Mouse (Mus musculus): ENCODE measurements around the gene Cpsf4l.

Gene Cpsf4l

DNA sequence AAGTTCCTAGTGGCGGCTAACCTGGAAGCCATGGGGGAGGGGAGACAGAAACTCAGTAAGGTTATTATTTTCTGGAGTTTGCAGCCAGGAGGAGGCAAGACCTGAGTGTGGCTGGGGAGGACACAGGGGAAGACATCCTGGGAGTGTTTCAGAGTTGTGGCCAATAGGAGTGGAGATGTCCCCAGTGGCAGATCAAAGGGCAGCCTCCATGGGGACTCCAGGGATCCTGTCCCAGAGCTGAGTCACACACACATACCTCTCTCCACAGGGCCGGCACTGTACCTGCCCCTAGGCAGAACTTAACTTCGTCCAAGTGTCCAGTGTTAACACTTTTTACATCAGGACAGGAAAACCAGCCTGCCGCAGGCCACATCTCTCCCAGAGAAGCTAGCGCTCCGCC is 25.3 kb upstream of the Cpsf4l start:
- DNase-seq (ENCODE audit: low spot score): peak; percentile 78

DNA sequence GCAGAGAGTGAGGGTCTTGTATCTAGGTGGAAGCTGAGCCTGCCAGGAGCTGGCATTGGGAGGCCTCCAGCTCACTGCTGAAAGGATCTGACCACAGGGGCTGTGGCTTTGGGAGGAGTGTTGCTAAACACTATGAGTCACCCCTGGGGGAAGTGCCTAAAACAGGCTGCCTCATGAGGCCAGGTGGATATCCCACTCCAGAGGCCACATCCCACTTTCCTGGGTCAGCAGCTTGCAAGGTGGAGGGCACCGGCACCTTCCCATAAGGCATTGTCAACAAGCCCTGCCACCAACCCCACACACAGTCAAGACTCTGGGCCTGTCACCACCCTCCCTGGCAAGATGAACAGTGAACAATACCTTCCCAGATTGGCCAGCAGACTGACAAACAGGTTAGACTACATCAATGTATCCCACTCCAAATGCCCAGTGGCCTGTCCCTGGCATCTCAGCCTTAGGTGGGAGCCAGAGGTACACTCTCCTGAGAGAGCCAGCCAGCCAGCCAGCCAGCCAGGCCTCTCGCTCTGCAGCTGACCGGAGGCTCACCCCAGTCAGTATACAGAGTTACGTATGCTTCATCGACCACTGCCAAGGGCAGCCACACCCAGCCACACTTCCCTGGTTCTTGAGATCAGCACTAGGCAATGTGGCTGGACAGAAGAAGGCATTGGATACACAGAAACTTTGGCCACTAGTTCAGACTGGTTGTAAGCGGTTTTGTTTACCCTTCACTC is 24.0 kb upstream of the Cpsf4l start:
- DNase-seq (ENCODE audit: low spot score): peak; percentile 74

DNA sequence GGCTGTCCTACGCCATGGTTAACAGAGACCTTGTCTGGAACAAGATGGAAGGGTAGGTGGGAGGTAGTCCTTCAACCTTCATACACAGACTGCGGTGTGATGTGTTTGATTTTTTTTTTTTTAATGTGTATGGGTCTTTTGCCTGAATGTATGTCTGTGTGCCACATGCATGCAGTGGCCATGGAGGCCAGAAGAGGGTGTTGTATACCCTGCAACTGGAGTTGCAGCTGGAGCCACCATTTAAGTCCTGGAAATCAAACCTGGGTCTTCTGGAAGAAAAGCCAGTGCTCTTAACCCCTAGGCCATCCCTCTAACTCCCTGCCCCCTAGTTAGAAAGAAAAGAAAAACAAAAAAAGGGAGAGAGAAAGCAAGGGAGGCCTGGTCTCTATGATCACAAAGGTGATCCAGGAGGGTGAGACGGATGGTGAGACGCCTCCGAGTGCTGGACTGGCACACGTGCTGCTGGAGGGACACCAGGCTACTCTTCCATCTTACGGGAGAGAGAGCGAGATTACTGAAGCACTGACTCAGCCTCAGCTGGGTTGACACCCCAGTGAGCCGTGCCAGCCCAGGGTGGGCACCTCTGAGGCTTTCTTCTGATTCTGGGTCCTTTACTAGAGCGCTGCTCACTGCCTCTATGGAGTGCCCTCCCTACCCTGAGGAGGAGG is 22.3 kb upstream of the Cpsf4l start:
- no peak for DNase-seq (ENCODE audit: low spot score)

DNA sequence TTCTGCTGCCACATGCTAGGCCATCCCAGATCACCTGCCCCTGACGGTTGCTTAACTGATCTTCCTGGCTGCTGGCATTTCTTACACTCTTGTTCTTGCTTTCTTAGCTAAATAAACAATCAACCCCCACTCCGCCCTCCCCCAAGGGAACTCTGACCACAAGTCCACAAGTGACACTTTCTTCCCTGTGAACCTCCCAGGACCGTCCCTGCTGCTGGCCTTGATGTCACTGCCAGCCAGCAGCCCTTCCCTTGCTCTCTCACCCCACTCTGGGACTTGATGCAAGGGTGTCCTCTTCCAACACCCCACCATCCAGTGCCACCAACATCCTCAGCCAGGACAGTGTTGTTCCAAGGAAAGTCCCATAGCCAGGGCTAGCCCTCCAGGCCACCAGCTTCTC is 21.1 kb upstream of the Cpsf4l start:
- peak; percentile 84 for DNase-seq (ENCODE audit: low spot score)

DNA sequence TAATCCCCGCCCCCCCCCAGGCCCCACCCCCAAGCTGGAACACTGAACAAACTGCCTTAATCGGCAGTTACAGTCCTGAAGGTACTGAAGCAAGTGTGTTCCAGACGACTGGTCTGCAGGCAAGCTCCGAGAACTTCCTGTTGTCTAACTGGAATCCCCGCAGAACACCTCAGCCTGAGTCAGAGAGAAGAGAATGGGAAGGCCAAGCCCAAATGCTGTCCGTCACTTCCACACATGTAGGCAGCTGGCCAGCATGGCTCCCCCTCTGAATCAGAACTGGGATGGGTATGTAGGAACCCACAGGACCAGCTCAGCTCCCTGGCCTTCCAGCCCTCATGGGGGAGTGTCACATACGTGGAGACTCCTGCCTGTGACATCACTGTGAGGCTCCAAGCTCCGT is 20.1 kb upstream of the Cpsf4l start:
- no peak for DNase-seq (ENCODE audit: low spot score)

DNA sequence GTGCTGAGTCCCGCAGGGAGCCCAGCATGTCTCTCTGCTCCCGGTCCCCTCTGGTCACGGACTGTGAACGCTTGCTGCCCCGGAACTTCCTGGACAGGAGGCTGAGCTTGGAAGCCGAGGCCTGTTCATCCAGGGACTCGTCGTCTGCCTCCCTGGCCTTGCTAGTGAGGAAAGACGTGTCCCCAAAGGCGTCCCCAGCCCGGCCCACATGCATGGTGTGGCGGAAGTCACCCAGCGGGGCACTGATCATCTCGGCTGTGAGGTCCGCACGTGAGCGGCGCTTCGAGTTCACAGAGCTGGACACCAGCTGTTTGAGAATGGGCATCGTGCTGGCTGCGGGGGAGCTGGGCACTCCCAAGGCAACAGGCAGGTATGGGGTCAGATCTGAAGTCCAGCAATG is 19.4 kb upstream of the Cpsf4l start:
- no peak for DNase-seq (ENCODE audit: low spot score)

DNA sequence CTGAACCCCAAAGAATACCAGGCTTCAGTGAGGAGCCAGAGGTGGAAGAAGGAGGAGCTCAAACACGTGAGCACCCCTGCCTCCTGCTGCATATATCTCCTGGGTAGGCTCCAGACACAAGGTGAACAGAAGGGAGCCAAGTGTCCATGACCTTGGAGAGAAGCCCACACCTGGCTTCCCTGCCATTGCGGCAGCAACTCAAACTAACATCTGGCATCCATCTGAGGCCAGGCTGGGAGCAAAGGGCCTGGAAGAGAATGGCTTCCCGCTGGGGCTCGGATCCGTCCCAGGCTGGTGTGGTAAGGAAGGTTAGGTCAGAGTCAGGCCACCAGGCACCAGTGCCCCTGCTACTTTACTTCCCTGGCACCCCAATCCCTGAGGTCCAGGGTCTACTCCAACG is 18.2 kb upstream of the Cpsf4l start:
- no peak for DNase-seq (ENCODE audit: low spot score)

DNA sequence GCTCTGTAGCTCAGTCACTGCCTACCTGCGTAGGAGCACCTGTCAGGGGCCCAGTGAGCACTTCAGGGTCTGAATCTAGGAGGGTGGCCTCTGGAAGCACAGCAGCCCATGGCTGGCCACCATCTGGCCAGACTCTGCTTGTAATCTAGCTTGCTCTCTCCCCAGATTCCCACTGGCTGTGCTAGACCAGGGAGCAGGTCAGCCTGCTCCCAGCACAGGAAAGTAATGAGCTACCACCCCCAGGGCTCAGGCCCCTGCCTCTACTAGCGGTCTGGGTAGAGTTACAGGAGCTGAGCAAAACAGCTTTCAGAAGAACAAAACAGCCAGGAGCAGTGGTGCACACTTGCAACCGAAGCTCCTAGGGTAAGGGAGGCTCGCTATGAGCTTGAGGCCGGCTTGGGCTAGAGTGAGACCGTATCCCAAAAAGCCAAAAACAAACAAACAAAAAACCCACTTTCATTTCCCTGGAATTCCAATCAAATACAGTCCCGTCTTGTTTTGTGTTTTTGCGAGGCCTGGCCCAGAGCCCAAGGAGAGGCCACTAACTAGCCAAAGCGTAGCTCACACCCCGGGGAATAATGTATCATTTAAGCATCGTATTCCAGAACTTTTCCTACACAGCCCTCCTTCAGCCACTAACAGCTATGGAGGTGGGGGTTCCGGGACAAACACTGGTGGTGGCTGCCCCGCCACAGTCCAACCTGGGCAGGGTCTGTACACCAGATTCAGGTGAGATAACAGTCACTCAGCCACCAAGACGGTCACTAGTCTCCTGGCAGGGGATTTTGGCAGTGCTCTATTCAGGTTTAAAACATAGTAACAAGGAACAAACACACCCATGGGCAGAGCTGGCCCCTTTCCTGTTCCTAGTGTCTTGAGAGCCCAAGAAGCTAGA is 17.4 kb upstream of the Cpsf4l start:
- no peak for DNase-seq (ENCODE audit: low spot score)

DNA sequence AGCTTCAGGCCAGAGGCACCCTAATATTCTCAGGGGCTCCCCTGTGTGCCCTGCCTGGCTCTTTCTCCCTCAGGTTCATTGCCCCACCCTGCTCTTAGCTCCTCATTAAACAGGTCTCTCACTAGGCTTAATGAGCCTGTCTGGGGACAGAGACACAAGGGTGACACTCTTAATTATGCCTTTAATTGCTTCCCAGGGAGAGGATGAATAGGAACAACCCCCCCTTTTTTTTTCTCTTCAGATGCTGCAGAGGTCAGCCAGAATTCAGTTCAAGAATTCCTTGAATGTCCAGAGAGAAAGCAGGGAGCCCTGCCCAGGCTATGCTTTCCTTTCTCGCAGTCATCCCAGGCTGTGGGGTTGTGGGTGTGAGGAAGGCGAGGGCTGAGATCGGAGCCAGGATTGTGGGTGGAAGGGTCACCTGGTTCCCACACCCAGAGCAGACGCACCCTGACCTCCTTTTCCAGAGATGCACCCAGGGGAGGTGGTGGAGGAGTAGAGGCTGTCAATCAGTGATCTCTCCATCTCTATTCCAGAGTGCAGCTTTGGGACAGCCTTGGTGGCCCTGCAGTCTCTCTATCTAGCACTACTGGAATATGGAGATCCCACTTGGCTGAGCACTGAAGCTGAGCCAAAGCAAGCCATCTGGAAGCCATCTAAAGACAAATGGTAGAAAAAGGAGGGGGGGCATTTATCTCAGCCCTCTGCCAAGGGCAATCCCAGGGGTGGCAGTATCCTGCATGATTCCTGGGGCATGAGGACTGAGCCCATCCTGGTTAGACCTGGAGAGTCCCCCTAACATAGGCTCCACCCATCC is 15.6 kb upstream of the Cpsf4l start:
- no peak for DNase-seq (ENCODE audit: low spot score)

DNA sequence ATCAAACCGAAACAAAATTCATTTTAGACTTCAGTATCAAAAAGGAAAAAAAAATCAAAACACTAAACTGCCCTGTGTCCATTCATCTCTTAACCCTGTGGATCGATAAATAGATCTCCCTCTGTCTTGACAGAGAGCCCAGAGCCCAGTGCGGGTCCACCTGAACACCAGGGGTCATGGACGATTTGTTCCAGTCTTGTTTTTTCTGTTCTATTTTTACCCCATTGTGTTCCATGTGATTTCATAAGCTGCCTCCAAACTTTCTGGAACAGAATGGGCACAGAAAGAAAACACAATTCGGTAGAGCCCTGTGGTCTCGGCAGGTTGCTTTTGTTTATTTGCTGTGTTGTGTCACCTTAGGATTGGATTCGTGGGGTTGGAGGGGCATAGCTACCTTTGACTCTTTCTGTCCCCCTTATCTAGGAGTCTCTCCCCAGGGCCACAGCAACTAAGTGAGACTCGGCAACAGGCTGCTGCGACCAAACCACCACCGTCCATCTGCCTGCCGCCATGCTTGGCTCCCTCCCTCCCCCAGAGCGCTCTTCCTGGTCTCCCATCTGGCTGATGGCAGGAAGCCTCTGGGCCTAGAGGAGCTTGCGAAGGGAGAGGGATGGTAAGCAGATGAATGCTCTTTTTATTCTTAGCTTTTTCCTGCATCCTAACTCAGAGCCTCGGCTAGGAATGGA is 12.7 kb upstream of the Cpsf4l start:
- DNase-seq (ENCODE audit: low spot score): no peak

DNA sequence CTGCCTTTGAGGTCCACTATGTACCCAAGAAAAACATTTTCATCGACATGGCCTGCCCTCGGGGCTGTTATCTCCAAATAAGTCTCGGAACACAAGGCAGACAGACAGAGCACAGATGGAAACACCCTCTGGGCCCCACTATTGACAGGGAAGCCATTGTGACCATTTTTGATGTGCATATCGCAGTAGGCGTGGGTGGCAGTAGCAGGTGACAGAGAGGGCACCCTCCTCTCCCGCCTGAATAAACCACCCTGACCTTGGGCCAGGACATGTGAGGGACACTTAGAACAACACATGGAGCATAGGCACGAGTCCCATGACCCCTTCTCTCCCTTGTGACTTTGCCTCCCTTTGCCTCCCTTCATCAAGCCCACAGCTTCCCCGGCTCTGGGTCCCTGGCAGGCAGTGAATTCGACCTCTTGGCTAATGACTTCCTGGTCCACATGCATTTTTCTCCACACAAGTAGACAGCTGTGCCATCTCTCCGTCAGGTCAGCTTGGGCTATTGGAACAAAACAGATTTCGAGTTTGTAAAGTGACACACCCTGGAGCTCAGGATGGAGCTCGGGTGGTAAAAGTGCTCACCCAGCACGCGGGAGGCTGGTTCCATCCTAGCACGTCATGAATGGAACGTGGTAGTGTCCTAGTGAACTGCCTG is 8.1 kb upstream of the Cpsf4l start:
- no peak for DNase-seq (ENCODE audit: low spot score)

DNA sequence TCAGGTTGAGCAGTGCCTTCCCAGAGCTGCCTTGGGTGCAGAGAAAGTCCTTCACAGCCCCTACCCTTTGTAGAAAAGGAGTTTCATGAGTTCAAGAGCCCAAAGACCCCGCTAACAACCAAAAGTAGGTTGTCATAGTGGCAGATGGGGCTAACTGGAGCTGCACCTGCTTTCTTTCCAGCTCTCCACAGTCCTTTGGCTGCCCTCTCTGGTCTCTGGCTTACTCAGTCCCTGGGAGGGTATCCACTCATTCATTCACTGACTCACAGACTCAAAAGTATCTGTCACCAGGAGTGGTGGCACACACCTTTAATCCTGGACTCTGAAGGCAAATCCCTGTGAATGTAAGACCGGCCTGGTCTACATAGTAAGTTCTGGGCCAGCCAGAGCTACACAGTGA is 6.3 kb upstream of the Cpsf4l start:
- no peak for DNase-seq (ENCODE audit: low spot score)

DNA sequence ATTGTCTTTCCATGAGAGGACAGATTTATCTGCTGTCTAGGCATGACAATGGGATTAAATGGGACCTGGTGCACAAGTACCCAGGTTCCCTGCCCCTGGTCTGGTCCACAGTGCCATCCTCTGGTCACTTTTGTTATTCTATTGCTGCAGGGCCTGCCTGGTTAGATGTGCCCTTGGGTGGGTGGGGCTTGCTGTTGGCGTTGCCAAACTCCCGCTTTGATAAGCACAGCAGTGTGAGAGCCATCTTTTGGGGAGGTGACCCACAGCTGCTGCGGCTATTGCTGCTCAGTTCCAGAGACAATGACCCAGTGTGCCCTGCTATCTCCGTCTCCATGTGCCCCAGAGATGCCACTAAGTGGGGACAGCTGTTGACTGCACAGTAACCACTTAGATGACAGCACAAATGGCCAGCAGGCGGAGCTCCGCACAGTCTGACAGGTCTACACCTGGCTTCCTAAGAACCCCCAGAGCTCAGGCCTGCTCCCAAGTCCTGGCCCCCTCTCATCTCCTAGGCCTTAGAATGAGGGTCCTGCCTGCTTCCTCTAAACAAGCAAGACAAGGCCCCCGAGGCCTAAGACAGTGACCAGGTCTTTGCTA is 5.4 kb upstream of the Cpsf4l start:
- DNase-seq (ENCODE audit: low spot score): no peak

DNA sequence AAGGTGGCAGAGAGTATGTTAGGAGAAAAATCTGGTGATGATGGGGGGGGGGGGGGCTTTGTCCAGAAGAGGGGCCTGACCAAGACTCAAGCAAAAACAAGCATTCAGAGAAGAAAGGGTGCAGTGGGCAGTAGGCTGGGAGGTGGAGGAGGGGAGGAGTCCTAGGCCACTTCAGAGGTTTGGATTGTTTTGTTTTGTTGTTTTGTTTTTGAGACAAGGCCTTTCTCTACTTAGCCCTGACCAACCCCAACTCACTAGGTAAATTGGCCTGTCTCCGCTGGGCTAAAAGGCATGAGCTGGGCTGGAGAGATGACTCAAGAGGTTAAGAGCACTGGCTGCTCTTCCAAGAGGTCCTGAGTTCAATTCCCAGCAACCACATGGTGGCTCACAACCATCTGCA is 1.2 kb upstream of the Cpsf4l start:
- DNase-seq (ENCODE audit: low spot score): no peak

DNA sequence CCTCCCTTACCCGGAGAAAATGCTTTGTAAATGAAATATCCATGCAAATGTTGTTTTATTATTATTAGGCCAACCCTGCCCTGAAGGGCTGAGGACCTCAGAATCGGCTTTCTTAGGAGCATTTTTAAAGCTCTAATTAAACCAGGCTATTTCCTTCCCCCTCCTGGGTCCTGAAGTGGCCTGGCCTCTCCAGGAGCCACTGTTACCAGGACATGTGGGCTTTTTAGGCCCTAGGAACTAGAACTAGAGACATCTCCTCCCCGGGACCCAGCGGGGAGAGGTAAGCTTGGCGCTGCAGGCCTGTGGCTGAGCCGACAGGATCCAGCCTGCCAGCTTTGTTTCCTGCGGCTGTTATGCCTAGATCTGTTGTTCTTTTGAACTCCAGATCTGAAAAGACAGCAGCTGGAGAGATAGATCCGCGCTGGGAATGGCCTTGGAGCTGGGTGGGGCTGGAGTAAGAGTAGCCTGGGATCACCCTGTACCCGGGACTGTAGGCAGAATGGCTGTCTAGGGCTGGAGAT is 500 bp upstream of the Cpsf4l start:
- peak; percentile 12 for DNase-seq (ENCODE audit: low spot score)

DNA sequence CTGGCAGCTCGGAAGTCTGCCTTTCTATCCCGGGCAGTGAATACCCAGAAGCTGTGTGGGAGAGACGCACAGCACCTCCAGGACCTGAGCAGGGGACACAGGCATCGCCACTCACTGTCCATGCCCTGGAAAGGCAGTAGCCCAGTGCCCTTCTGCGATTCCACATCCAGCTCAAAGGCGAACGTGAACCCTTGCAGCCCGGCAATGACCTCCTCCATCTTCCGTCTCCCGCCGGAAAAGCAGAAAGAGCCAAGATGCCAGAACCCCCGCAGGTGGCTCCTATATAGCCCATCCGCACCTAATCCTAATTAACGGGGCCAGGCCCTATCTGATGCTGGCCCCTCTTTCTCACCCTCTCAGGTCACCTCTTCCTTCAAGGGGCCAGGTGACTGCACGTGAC is 545 bp downstream of the Cpsf4l start:
- DNase-seq (ENCODE audit: low spot score): no peak

DNA sequence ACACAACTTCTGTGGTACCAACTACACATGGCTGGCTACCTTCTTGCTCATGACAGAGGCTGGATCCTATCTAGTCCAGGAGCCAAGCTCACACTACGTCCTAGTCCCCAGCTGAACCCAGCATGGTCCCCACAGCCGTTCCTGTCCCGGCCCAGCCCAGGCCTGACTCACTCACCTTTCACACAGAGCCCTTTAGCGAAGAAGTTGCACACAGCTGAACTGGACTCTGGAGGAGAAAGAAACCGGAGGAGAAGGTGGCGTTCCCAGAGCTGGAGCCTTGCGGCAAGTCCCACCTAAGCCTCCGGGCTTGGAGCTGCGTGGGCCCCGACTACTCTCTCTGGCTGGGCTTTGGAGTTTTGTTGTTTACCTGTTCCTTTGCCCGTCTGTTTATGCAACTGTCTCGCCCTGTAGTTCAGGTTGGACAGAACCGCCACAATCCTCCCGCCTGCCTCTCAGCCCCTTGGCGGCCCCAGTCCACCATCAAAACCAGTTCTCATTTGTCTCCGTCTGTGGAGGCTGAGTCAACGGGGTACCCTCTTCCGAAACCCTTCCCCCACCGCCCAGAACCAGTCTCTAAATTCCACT is 1.1 kb downstream of the Cpsf4l start:
- DNase-seq (ENCODE audit: low spot score): no peak

DNA sequence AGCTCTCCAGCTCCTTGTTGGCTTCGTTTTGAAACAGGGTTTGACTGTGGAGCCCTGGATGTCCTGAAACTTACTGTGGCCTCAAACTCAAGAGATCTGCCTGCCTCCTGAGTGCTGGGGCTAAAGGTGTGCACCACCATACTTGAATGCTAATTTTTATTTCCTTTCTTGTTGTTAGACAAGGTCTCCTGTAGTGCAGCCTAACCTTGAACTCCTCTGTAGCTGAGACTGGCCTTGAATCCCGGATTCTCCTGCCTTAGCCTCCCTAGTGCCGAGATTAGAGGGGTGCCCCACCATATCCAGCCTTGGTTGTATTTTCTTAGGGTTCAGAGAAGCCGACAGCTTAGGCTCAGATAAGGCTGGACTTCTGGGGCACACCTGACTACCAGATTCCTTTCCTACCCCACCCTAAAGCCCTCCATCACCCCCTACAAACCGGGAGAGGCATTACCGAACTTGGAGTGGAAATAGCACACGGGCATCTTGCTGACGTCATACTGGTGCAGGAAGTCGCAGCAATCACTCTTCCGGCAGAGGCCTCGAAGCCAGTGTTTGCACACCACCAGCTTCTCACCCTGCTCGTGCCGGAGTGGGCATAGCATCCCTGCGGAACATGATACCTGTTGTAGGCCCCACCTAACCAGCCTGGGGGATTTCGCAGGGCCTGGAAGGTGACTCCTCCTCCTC is 3.7 kb downstream of the Cpsf4l start:
- no peak for DNase-seq (ENCODE audit: low spot score)

DNA sequence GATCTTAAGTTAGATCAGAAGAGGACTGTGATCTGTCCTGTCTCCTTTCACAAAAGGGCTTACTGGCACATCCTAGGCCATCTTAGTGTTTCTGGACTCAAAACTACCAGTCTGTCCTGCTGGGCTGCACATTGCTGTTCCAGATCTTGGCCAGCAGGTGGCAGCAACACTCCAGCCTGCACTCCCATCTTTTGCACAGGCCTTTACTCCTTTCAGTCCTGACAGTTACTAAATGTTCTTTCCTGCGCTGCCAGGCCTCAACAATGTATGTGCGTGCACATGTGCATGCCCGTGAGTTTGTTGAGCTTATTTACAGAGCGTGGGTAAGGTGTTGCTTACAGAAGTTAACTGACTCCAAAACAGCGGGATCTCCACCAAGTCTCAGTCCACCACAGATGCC is 6.1 kb downstream of the Cpsf4l start:
- peak; percentile 63 for DNase-seq (ENCODE audit: low spot score)

Data from yolk sac, embryonic 10.5 days (tissue).